Mouse (Mus musculus) brain, embryonic 18.5 days (tissue): ENCODE results near the gene Dtx1.

Source experiments
- DNase-seq: peaks from one replicate; pipeline ENCODE4 v3.0.0-alpha.2; 2012; ENCODE audit warnings: low read depth, low spot score

Gene Dtx1

GRCm38 (mm10) chr5:120711827-120712226 is at the start of gene Dtx1:
Gene Dtx1, minus strand, starts transcription at chr5:120711927.
- no peak for DNase-seq

DNA sequence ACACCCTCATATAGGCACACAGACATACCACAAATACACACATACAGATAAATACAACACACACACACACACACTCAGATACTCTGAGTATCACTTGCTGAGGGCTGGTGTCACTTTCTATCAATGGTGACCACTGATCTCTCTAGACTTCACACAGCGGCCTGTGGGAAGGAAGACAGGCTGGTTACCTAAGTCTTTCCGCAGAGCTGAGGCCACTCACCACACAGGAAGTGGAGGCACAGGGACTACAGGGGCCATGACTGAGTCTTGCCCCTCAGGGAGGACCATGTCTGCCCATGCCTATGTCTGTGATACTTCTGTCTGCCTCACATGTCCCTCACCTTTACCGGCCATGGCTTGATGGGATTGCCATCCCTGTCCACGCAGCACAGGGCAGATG is 42.5 kb upstream of the Dtx1 start:
- no peak for DNase-seq

DNA sequence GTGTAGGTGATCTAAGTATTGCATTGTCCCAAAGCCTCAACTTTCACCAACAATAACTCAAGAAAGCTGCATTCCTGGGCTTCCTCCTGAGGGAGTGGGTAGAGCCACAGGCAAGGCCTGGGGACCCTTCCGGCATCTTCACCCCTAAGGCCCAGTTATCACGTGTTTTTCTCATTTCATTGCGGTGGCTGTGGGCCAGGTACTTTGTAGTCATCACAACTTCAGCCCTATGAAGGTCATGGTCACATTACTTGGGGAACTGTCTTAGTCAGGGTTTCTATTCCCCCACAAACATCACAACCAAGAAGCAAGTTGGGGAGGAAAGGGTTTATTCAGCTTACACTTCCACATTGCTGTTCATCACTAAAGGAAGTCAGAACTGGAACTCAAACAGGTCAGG is 41.1 kb upstream of the Dtx1 start:
- DNase-seq = no peak

DNA sequence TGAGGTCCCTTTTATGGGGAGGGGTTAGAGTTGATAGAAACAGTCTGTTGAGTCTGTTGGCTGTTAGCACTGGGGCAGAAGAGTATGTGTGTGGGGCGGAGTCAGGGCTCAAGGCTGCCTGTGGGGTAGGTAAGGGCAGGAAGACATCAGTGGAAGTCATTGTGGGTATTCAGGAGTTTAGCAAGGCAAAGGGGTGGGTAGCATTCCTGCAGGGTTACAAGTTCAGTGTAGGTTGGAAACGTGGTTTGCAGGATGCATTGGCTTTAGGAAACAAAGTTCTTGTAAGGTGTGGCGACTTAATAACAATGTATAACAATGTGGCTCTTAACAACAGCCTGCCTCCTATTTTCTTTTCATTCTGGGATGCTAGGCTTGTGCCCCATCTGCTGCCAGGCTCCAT is 39.5 kb upstream of the Dtx1 start:
- DNase-seq = no peak

GRCm38 (mm10) chr5:120749688-120750087 is 38.0 kb upstream of the Dtx1 start, which contains the start of gene Oas2:
Gene Oas2, minus strand, starts transcription at chr5:120749853.
- no peak for DNase-seq

DNA sequence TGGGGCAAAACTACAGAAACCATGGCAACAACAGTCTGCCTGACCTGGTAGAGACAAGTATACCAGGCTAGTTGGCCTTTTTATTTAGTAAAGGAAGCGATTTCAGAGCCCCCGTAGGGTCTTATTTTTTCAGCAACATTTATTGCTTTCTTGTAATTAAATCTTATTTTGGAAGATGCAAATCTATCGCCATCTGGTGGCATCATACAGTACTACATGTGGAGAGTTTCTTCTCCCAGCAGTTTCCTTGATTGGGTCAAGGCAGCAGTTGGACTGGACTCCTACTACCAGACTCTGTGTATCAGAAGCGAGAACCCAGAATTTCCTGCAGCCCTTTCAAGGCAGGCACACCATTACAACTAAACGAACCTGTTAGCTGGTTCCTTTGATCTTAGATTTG is 34.7 kb upstream of the Dtx1 start:
- no peak for DNase-seq

DNA sequence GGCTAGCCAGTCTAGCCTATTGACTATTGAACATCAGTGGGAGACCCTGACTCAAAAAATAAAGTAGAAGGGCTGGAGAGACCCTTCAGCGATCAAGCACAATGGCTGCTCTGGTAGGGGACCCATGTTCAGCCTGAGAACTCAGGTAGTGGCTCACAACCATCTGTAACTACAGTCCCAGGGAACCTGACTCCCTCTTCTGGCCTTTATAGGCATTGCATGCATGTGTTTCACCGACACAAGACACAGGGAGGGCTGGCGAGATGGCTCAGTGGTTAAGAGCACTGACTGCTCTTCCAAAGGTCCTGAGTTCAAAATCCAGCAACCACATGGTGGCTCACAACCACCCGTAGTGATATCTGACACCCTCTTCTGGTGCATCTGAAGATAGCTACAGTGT is 30.4 kb upstream of the Dtx1 start:
- no peak for DNase-seq

DNA sequence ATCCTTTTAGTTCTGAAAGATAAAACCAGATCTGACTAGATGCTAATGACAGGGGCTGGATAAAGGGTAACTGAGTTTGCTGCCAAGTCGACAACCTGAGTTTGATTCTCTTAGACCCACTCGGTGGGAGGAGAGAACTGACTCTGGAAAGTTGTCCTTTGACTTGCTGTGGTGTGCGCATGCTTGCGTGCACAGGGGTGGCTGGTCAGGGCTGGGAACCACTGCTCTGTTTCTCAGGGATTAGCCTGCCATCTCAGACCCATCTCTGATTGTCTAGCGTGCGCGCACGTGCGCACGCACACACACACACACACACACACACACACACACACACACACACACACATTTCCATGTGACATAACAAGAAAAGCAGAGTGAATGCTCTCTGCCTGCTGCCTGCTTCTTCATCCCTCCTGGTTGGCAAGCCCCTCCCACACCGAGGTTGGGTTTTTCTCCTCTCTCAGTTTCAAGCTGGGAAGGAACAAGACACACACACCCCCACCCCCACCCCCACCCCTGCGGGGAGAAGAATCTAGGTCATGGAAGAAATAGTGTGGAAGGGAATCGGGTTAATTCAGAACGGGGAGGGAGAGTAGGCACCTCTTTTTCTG is 22.8 kb upstream of the Dtx1 start:
- no peak for DNase-seq

- DNase-seq = no peak
Measured at GRCm38 (mm10) chr5:120733696-120734095, 22.0 kb upstream of the Dtx1 start.

DNA sequence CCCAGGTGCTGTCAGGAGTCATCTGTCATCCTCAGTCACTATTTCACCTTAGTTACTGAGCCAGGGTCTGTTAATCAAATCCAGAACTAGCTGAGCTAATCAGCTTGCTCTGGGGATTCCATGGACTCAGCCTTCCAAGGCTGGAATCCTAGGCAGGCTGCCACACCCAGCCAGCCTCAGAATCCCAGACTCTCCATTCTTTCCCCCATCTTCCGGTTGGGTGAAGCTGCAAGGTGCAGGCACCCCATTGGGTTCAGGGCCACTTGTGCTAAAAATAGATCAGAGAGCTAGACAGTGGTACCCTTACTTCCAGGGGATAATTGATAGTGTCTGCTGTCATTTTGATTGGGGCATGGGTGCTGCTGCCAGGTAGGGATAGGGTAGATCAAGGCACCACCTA is 21.0 kb upstream of the Dtx1 start:
- no peak for DNase-seq

DNA sequence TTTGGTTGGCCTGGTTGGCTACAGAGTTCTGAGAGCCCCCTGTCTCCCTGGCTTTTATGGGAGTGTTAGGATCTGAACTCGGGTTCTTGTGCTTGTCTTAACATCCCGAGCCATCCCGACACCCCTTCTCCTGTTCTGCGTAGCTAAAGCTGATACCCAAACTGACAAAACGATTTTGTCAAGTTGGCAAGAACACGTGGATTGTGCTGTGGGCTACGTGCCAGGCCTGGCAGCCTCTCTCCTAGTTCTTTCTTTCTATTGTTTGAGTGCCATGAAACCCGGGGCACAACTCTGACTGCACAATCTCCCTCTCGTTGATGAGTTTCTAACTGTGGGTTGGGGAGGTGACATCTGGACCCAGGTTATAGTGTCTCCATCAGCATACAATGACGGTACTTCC is 17.6 kb upstream of the Dtx1 start:
- peak; percentile 24 for DNase-seq

DNA sequence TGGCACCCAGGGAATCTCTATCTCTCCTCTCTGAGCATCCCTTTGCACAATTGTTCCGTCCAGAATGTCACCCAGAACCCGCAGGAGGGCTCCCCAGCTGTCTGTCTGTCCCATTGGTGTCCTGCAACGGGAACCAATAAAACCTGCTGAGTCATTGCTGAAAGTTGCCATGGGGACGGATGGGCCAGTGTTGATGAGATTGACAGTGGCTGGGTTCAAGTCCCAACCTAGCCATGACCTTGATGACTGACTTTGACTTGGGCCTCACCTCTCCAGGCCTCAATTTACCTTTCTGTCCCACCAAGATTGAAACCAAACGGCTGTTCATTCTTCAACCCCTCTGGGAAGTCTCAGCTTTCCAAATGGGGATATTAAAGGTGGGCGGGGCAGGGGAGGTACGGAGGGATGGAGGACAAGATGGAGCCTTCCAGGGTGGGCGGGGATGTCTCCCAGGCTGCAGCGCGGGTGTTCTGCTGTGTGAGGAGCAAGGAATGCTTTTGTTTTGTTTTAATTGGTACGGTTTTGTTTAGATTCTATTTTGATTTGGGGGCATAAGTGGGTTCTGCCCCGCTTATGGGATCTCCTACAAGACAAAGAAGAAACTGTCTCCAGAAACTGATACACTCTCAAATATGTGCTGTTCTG is 14.2 kb upstream of the Dtx1 start:
- DNase-seq = no peak

DNA sequence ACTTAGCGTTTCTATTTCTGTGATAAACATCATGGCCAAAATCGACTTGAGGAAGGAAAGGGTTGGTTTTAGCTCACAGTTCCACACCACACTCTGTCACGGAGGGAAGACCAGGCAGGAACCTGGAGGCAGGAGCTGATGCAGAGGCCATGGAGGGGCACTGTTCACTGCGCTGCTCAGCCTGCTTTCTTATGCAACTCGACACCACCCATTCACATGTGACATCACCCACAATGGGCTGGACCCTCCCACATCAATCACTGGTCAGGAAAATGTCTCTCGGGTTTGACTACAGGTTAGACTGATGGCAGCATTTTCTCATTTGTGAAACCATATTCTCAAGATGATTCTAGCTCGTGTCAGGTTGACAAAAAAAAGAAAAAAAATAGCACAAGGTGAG is 9.3 kb upstream of the Dtx1 start:
- DNase-seq = no peak

DNA sequence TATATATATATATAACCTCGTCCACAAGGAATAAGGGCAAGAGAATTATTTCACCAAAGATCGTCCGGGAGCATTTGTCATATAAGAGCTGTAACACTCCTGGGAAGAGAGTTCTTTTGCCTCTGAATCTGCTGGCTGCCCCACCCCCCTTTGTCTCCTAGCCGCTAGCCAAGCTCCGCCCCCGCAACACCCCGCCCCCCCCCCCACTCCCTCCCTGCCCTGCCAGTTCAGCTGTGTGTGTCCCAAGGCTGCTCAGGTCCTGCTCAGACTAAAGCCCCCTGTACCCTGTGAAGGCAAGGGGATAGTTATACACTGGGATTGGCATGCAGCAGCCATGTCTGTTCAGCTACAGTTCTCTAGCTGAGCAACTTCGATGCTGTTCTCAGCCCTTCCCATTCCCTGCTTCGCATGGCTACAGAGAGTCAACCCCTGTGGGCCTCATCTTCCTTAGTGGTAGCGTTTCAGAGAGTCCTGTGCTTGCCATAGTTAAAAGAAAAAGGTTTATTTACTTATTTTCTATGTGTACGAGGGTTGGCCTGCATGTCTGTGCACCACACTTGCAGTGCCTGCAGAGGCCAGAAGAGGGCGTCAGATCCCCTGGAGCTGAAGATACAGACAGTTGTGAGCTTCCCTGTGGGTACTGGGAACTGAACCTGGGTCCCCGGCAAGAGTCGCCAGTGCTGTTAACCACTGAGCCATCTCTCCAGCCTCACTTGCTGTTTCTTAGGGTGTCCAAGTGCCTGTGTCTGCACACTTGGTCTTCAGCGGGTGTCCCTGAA is 7.1 kb upstream of the Dtx1 start:
- DNase-seq = no peak

DNA sequence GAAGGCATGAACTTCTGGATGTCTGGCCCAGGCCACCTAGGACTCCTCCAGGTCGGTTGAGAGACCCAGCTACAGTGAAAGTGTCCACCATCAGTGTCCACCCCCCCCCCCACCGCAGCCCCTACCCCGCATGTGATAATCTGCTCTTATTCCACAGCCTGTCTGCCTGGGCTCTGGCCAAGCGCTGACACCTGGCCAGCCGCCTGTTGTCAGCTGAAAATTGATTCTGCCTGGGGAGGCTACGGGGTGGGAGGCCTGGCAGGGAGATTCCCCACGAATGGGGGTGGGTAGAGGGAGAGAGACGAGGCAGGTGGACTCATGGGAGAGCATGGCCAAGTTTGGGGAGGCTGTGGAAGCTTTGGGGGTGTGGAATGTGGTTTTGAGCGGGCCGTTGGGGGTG is 5.4 kb upstream of the Dtx1 start:
- DNase-seq = no peak

DNA sequence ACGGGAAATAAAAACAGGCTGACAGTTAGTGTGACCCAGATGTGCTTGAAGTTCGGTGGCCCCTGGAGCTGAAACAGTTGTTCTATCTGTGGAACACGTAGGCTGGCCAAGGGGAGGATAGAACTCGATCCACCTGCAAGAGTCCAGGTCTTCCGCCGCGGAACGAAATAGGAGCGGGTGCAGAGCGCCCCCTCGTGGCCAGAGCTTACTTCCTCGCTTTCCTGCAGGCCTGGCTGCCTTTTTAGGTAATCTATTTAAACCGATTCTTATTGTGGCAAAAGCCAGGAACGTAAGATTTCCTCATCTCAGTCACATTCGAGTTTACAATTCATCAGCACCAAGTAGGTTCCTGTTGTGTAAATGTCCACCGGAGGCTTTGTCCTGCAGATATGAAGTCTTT is 2.6 kb upstream of the Dtx1 start:
- no peak for DNase-seq

DNA sequence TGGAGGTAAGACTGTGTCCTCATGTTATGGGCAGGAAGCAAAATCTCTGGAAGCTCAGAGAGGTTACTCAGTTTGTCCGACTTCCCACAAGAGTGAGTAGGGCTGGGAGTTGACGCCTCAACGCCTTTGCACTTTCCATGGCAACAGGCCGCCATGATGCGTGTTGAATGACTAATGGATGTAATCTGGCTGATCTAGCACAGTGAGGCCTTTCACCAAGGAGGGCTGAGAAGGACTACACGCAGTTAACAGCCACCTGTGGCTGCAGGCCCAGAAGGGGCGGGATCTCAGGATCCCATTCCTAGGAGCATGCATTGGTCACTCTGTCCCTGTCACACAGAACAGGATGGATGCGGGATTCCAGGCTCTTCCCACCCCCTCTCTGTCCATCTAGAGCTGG is 994 bp upstream of the Dtx1 start:
- no peak for DNase-seq

DNA sequence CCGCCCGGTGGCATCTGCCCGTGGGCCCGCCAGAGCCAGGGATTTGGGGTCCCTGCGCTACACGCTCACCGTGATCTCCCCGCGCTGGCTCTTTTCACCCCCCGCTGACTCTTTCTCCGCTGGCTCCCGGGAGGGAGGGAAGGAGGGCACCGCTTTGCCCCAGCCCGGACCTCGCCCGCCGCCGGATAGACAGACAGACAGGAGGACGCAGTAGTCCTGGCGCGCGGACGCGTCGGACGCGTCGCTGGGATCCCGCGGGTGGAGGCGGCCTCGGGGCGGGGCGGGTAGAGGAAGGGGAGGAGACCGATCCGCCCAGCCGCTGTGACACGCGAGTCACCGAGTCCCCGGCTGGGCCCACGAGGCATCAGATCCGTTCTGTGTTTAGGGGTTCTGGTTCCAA is 311 bp downstream of the Dtx1 start:
- DNase-seq = peak; percentile 45

GRCm38 (mm10) chr5:120710826-120711248 is 890 bp downstream of the Dtx1 start:
- DNase-seq = peak; percentile 26

- peak; percentile 22 for DNase-seq
Measured at GRCm38 (mm10) chr5:120710161-120710825, 1.4 kb downstream of the Dtx1 start.

DNA sequence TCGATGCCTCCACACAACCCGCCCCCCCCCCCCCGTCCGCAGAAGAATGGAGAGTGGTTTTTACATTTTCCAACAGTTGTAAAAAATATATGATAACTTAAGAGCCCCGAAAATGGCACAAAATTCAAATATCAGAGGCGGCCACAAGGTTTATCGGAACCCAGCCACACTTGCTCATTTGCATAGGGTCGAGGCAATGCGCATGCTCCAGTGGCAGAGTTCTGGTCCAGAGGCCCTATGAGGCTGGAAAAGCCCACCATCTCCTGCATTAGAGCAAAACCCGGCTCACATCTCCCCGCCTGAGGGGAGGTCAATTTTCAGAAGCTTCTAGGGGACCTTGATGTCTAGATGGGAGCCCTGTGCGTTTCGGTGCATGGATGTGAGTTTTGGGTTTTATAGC is 4.8 kb downstream of the Dtx1 start:
- no peak for DNase-seq

- DNase-seq = no peak
Measured at GRCm38 (mm10) chr5:120706541-120706940, 5.2 kb downstream of the Dtx1 start.
